Mouse (Mus musculus): ENCODE measurements around the gene Mdfic. TPM values are rescaled to one million over a fixed set of nuclear protein-coding genes. Genes with fewer than 3 reads are reported as not detected.

Gene Mdfic
- polyA plus RNA-seq, 1 experiment from 2014 or later: 9.1 TPM

DNA sequence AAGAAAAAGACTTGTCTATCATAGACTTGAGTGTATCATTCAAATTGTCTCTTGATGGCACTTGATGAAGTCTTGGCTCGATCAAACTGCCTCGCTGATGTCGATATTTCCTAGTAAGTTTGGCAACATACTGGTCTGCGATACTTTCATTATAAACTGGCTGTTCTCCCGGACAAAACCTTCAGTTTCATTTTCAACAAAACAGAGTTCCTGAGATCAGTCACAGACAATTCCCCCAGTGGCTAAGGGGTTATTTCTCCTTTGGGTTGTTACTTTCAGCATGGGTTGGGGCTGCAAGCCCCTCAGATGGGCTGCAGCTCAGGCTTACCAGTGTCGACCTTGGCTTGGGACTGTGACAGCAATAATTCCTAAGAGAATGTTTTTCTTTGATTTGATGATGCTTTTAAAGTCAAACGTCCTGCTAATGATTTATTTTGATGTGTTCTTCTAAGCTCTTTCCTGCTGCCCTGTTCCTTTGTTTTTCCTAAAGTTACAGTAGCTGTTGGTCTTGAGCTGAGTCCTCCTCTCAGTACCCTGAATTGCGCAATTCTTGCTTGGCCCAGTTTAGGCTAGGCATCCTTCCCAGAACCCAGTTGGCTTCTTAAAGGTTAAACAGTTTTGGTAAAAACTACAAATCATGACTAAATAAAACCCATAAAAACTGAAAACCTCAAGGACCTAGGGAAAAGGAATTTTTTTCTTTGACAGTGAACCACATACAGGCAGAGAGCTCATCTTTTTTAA is 73.3 kb downstream of the Mdfic start:
- no peak overlapping the region for H3K9ac ChIP-seq (replicated peaks; ENCODE audit: low read depth)
- H3K4me3 ChIP-seq (ENCODE audit: low read depth, low read length): peak overlapping the region; percentile 19; the same call in 1 of the 2 replicates
- 32% methylated on average over 8 of the region's 8 CpGs for WGBS
- no peaks in the 10 kb centered on the region for H3K36me3 ChIP-seq (ENCODE audit: insufficient read depth, low read length)
- H3K4me2 ChIP-seq (replicated peaks; ENCODE audit: low read depth, low read length): peak overlapping the region; percentile 31
- ATAC-seq (0 out of 2 replicates have a peak, but pooled peaks have one; percentile 3), DNase-seq (ENCODE audit: low spot score) (peak; percentile 66)
- TF ChIP-seq EP300 (IDR thresholded peaks at IDR 0.05): no peak
- no peak for TF ChIP-seq CTCF (IDR thresholded peaks at IDR 0.05)
- no peaks in the 10 kb centered on the region for H3K9me3 ChIP-seq (ENCODE audit: low read length)
- peak overlapping the region; percentile 39; the same call in 1 of the 2 replicates for H3K27ac ChIP-seq (ENCODE audit: low read length)
- H3K27me3 ChIP-seq (replicated peaks; ENCODE audit: insufficient read depth, low read length): no peaks in the 10 kb centered on the region
- peaks cover 9% of the 10 kb centered on the region for H3K4me1 ChIP-seq (ENCODE audit: insufficient read depth, low read depth, low read length)

DNA sequence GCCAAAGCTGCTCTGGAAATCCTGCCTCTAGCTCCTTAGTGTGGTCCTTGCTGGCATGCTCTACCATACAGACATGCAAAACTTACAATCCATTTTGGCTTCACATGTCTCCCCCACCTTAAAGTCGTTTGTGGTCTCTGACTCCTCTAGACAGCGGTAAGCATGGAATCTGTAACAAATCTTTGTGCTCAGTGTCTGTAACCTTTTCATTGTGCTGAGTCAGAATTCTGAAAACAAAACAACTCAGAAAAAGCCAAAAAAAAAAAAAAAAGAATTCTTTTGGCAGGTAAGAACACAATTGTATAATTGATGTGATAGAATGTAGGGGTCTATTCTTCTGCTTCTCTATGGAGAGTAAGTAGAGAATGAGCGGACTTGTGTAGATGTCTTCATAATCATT is 74.3 kb downstream of the Mdfic start:
- H3K9me3 ChIP-seq (ENCODE audit: low read length): no peaks in the 10 kb centered on the region
- no peaks in the 10 kb centered on the region for H3K36me3 ChIP-seq (ENCODE audit: insufficient read depth, low read length)
- 90% methylated on average over 3 of the region's 3 CpGs for WGBS
- H3K4me2 ChIP-seq (replicated peaks; ENCODE audit: low read depth, low read length): no peak overlapping the region
- no peak for ATAC-seq
- no peak for TF ChIP-seq CTCF (IDR thresholded peaks at IDR 0.05)
- TF ChIP-seq EP300 (IDR thresholded peaks at IDR 0.05): no peak
- peaks cover 9% of the 10 kb centered on the region for H3K4me1 ChIP-seq (ENCODE audit: insufficient read depth, low read depth, low read length)
- H3K27ac ChIP-seq (ENCODE audit: low read length): no peak overlapping the region
- H3K27me3 ChIP-seq (replicated peaks; ENCODE audit: insufficient read depth, low read length): no peaks in the 10 kb centered on the region
- no peak overlapping the region for H3K9ac ChIP-seq (replicated peaks; ENCODE audit: low read depth)
- H3K4me3 ChIP-seq (ENCODE audit: low read depth, low read length): no peak overlapping the region
- DNase-seq (ENCODE audit: low spot score): no peak

DNA sequence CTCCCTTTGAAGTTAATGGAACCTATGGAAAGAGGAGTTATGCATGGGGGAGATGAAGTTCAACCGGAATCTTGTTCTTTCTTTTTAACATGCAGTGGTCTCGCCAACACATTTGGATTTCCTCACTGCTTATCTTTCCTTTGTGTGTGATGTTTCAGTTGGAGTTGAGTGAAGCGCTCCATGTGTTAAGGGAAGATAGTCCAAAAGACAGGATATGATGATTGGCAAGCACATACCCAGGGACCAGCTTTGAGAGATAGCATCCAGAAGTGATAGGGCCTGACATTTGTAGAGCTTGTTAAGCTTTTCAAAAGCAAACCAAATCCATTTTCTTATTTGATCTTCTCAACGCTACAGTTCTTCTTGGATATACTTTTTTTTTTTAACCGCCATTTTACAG is 86.9 kb downstream of the Mdfic start:
- ATAC-seq: no peak

GRCm38 (mm10) chr6:15825236-15825635 is 104.8 kb downstream of the Mdfic start:
- Histone ChIP-seq H3K4me1 (ENCODE audit: insufficient read depth, low read depth, low read length) (no peaks in the 10 kb centered on the region), H3K27ac (ENCODE audit: low read length) (no peak overlapping the region), H3K9ac (replicated peaks; ENCODE audit: low read depth) (no peak overlapping the region), H3K4me3 (ENCODE audit: low read depth, low read length) (no peak overlapping the region), H3K9me3 (ENCODE audit: low read length) (no peaks in the 10 kb centered on the region), H3K36me3 (ENCODE audit: insufficient read depth, low read length) (no peaks in the 10 kb centered on the region), H3K4me2 (replicated peaks; ENCODE audit: low read depth, low read length) (no peak overlapping the region), H3K27me3 (replicated peaks; ENCODE audit: insufficient read depth, low read length) (no peaks in the 10 kb centered on the region)
- TF ChIP-seq CTCF (IDR thresholded peaks at IDR 0.05) (no peak), EP300 (IDR thresholded peaks at IDR 0.05) (no peak)
- DNase-seq (ENCODE audit: low spot score) (no peak), ATAC-seq (no peak)
- 65% methylated on average over 3 of the region's 3 CpGs for WGBS

More for the DNA sequence above, 86.9 kb downstream of the Mdfic start:
- Histone ChIP-seq H3K27me3 (replicated peaks; ENCODE audit: insufficient read depth, low read length) (no peaks in the 10 kb centered on the region), H3K9ac (replicated peaks; ENCODE audit: low read depth) (no peak overlapping the region), H3K4me2 (replicated peaks; ENCODE audit: low read depth, low read length) (no peak overlapping the region), H3K27ac (ENCODE audit: low read length) (no peak overlapping the region), H3K9me3 (ENCODE audit: low read length) (no peaks in the 10 kb centered on the region), H3K36me3 (ENCODE audit: insufficient read depth, low read length) (no peaks in the 10 kb centered on the region), H3K4me3 (ENCODE audit: low read depth, low read length) (no peak overlapping the region), H3K4me1 (ENCODE audit: insufficient read depth, low read depth, low read length) (no peaks in the 10 kb centered on the region)
- TF ChIP-seq CTCF (IDR thresholded peaks at IDR 0.05) (no peak), EP300 (IDR thresholded peaks at IDR 0.05) (no peak)
- DNase-seq (ENCODE audit: low spot score): no peak
- 94% methylated on average over 5 of the region's 5 CpGs for WGBS

GRCm38 (mm10) chr6:15829812-15830211 is 109.4 kb downstream of the Mdfic start:
- no peaks in the 10 kb centered on the region for H3K9me3 ChIP-seq (ENCODE audit: low read length)
- H3K36me3 ChIP-seq (ENCODE audit: insufficient read depth, low read length): no peaks in the 10 kb centered on the region
- DNase-seq (ENCODE audit: low spot score): peak; percentile 21
- H3K27ac ChIP-seq (ENCODE audit: low read length): no peak overlapping the region
- no peak overlapping the region for H3K4me2 ChIP-seq (replicated peaks; ENCODE audit: low read depth, low read length)
- no peak for TF ChIP-seq CTCF (IDR thresholded peaks at IDR 0.05)
- TF ChIP-seq EP300 (IDR thresholded peaks at IDR 0.05): 0 out of 2 replicates have a peak, but pooled peaks have one; percentile 18
- no peaks in the 10 kb centered on the region for H3K27me3 ChIP-seq (replicated peaks; ENCODE audit: insufficient read depth, low read length)
- ATAC-seq: peak; percentile 84
- no peak overlapping the region for H3K9ac ChIP-seq (replicated peaks; ENCODE audit: low read depth)
- H3K4me1 ChIP-seq (ENCODE audit: insufficient read depth, low read depth, low read length): no peaks in the 10 kb centered on the region
- no peak overlapping the region for H3K4me3 ChIP-seq (ENCODE audit: low read depth, low read length)
- 38% methylated on average over 2 of the region's 2 CpGs for WGBS

- no peak overlapping the region for H3K4me3 ChIP-seq (ENCODE audit: low read depth, low read length)
- no peaks in the 10 kb centered on the region for H3K36me3 ChIP-seq (ENCODE audit: insufficient read depth, low read length)
- no peaks in the 10 kb centered on the region for H3K27me3 ChIP-seq (replicated peaks; ENCODE audit: insufficient read depth, low read length)
- no peak overlapping the region for H3K4me2 ChIP-seq (replicated peaks; ENCODE audit: low read depth, low read length)
- H3K9me3 ChIP-seq (ENCODE audit: low read length): no peaks in the 10 kb centered on the region
- no peak overlapping the region for H3K9ac ChIP-seq (replicated peaks; ENCODE audit: low read depth)
- ATAC-seq: no peak
- no peaks in the 10 kb centered on the region for H3K4me1 ChIP-seq (ENCODE audit: insufficient read depth, low read depth, low read length)
- TF ChIP-seq EP300 (IDR thresholded peaks at IDR 0.05) (no peak), CTCF (IDR thresholded peaks at IDR 0.05) (no peak)
- DNase-seq (ENCODE audit: low spot score): no peak
- WGBS: 43% methylated on average over 1 of the region's 1 CpGs
- no peak overlapping the region for H3K27ac ChIP-seq (ENCODE audit: low read length)
Observed at GRCm38 (mm10) chr6:15830651-15831050, 110.2 kb downstream of the Mdfic start.
